Mouse (Mus musculus): ENCODE results near the gene Rcbtb1.
"Not testable (repeated sequence)": the region's sequence is repeated elsewhere in the genome, so short reads cannot be mapped to it uniquely, and the experiment has no call there.

Gene Rcbtb1

DNA sequence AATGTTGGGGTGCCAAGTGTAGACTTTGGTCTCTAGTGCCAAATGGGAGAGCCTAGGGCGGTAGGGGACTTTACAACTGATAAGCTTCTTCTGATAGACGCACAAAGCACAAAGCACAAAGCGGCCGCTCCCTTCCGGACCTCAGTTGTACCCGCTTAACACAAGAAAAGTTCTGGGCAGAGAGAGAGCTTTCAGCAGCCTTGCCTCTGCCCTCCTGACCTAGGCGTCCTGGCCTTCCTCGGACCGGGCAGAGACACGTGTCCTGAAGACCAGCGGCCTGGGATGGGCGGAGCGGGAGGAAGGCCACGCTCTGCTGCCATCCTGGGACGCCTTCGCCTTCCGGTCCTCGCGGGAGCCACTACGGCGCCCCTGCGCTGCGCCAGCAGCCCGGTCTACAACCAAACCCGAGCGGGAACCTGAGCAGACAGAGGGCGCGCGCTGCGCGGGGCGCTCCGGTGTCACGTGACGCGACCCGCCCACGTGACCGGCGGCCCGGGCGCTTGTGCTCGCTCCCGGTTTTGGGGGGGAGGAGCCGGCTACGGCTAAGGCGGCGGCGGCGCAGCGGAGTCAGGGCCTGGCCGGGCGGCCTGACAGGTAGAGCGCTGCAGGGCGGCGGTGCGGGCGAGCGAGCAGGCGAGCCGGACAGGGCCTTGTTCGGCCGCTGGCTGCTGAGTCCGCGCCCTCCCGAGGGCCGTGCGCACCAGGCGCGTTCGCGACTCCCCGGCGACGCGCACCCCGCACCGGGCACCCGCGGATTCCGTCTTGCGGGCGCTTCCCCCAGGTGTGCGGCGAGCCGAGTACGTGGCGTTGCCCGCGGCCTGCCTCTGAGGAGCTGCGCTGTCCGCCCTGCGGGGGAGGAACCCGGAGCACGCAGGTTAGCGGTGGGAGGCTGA lies at the start of gene Rcbtb1:
Gene Rcbtb1, plus strand, starts transcription at position 499 of the 893 bp plus-strand sequence.
- peak; percentile 25 for DNase-seq (ENCODE audit: extremely low read depth, low read depth, low spot score)

- DNase-seq (ENCODE audit: extremely low read depth, low read depth, low spot score), result no peak
Observed at GRCm38 (mm10) chr14:59155589-59155988, 45.4 kb upstream of the Rcbtb1 start.

- DNase-seq (ENCODE audit: extremely low read depth, low read depth, low spot score), result no peak
Observed at GRCm38 (mm10) chr14:59157016-59157698, 43.9 kb upstream of the Rcbtb1 start.

DNA sequence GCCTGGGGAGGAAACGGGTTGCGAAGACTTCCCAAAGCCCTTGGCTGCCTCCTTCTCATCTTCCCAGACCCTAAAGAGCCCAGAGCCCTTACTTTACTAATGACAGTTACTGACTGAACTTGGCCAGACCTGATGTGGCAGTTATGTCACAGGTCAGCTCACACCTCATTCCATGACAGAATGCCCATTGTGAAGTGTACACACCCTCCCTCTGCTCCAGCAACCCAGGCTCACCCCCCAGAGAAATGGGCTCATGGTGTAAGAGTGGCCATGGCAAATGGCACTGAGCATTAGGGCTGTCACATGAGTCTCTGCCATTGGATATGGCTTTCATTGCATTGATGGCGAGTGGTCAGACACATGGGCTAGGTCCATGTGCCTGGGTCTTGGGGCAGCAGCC lies 22.4 kb upstream of the Rcbtb1 start, which contains the start of gene Gm5142:
Gene Gm5142, minus strand, starts transcription at position 101 of the 400 bp plus-strand sequence.
- DNase-seq (ENCODE audit: extremely low read depth, low read depth, low spot score), result no peak

- no peak for DNase-seq (ENCODE audit: extremely low read depth, low read depth, low spot score)
Observed at GRCm38 (mm10) chr14:59182732-59183131, 18.3 kb upstream of the Rcbtb1 start.

- DNase-seq (ENCODE audit: extremely low read depth, low read depth, low spot score), result no peak
Observed at GRCm38 (mm10) chr14:59185514-59185913, 15.5 kb upstream of the Rcbtb1 start.

DNA sequence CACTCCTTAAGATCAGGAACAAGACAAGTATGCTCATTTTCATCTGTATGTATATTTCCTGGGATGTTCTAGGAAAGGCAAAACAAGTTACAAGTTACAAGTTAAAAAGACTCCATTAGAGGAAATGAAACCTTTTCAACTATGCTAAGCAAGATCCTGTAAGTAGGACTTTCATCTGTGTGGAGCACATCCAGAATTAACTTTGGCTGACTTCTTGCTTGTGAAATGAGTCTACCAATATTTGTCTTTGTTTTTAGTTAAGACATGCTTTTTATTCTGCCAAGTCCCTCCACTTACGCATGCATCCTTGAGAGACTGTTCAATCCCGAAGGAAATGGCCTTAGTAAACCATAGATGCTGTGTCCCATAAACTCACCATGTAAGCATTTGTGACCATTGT lies 14.9 kb upstream of the Rcbtb1 start:
- DNase-seq (ENCODE audit: extremely low read depth, low read depth, low spot score), result no peak

GRCm38 (mm10) chr14:59201604-59202215 lies 701 bp downstream of the Rcbtb1 start:
- DNase-seq (ENCODE audit: extremely low read depth, low read depth, low spot score), result no peak

DNA sequence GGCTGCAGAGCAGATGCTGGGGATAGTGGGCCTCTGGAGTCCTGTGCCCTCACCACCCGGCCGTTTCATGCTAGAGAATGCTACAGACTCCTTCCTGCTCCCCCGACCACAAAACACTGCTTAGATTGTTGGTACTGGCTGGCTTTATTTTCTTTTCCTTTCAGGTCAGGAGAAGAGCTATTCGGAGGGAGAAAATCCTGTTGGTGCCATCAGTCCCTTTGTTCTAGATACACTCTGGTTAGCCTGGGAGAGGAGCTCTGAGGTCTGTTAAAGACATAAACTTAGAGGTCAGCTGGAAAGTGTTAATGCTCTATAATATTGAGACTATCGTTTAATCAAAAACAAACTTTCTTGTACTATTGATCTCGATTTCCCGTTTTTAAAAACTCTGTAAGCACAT lies 4.5 kb downstream of the Rcbtb1 start:
- DNase-seq (ENCODE audit: extremely low read depth, low read depth, low spot score), result no peak

- no peak for DNase-seq (ENCODE audit: extremely low read depth, low read depth, low spot score)
Observed at GRCm38 (mm10) chr14:59205976-59206583, 5.1 kb downstream of the Rcbtb1 start.

GRCm38 (mm10) chr14:59209003-59209402 lies 8.0 kb downstream of the Rcbtb1 start:
- no peak for DNase-seq (ENCODE audit: extremely low read depth, low read depth, low spot score)

DNA sequence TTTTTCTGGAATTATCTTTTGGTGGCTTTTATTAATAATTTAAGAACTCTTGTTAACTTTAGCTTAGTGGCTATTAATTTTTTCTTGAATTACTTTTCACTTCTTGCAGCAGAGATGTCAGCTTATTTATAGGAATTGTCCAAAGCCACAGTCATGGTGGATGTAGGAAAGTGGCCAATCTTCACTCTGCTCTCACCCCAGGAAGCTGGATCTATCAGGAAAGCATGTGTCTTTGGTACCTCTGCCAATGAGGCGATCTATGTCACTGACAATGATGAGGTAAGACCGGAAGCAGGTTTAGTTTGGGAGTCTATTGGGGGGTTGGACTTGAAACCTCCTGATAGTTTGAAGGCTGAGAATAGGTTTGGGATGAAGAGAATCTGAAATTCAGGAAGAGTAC lies 8.8 kb downstream of the Rcbtb1 start:
- DNase-seq (ENCODE audit: extremely low read depth, low read depth, low spot score), result no peak

- no peak for DNase-seq (ENCODE audit: extremely low read depth, low read depth, low spot score)
Observed at GRCm38 (mm10) chr14:59219241-59219640, 18.2 kb downstream of the Rcbtb1 start.

- DNase-seq (ENCODE audit: extremely low read depth, low read depth, low spot score), result no peak
Observed at GRCm38 (mm10) chr14:59226240-59226639, 25.2 kb downstream of the Rcbtb1 start.

DNA sequence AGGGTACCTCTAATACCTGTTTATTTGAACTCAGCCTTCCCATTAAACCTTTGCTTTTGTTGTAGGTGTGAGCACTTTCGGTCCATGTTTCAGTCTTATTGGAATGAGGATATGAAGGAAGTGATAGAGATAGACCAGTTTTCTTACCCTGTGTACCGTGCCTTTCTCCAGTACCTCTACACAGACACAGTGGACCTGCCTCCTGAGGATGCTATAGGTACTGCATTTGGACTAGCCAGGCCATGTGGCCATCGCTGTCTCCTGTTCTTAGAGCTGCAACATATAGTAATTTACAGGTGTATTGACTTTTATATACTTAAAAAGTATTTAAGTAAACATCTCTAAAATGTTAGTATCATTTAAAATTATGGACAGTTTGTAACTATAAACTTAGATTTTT lies 28.8 kb downstream of the Rcbtb1 start:
- DNase-seq (ENCODE audit: extremely low read depth, low read depth, low spot score), result no peak

GRCm38 (mm10) chr14:59230331-59230966 lies 29.4 kb downstream of the Rcbtb1 start:
- no peak for DNase-seq (ENCODE audit: extremely low read depth, low read depth, low spot score)

- DNase-seq (ENCODE audit: extremely low read depth, low read depth, low spot score), result no peak
Observed at GRCm38 (mm10) chr14:59232003-59232402, 31.0 kb downstream of the Rcbtb1 start.

DNA sequence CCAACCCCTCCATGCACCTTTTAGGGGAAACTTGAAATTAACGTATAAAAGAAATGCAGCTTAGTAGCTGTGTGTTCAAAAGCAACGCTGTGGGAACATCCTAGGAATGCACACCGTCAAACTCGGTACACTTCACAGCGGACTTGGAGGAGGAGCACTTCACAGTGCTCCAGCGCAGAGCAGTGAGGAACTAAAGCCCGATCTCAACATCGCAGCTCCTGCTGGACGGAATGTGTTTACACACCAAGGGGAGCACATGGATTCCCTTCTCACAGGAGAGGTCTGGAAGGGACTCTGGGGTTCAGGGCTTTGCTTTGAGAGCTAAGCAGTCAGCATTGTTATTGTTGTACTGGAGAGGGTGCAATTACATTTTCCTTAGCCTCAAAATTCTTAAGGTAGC lies 32.6 kb downstream of the Rcbtb1 start:
- no peak for DNase-seq (ENCODE audit: extremely low read depth, low read depth, low spot score)

DNA sequence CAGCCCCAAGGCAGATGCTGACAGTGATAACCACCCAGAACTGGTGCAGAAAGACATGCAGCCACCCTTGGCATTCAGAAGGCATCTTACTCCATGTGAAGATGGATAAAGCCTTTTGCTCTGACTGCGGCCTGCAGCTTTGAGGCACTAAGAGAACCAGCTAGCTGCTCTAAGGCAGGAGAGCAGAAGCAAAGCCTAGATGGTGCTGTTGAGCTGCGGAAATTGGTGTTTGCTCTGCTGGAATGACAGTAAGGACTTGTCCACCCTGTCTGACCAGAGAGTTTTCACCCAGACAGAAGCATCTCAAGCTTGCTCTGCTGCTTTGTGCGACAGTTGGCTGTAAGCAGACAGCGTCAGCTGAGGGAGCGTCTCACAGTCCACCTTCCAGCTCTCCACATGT lies 49.3 kb downstream of the Rcbtb1 start:
- DNase-seq (ENCODE audit: extremely low read depth, low read depth, low spot score), result not testable (repeated sequence)

- DNase-seq (ENCODE audit: extremely low read depth, low read depth, low spot score), result not testable (repeated sequence)
Observed at GRCm38 (mm10) chr14:59255861-59256260, 54.9 kb downstream of the Rcbtb1 start.

DNA sequence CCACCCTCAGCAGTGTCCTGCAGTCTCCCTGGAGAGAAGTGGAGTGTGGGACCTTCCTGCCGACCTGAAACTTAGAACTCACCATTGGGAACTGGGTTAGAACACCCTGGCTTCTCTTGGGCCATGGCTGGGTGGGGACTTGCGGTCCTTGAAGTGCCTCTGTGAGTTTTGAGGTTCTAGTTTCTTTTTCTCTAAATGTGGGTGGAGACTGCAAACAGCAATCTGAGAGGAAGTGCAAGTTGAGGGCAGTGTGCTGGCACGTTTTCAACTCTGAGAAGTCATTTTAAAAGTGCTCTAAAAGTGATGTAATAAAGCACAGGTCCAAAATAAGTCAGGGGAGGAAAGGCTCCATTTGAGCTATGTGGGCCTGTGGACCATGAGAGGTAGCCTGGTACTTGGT lies 59.0 kb downstream of the Rcbtb1 start, which contains the start of gene Gm6904:
Gene Gm6904, minus strand, starts transcription at position 161 of the 400 bp plus-strand sequence.
- no peak for DNase-seq (ENCODE audit: extremely low read depth, low read depth, low spot score)

All from fat pad, adult 2 months (tissue).